Mouse (Mus musculus): ENCODE measurements at regions not wholly inside any gene's neighbourhood (a gene's known extent, or its start where the extent isn't known, plus 50 kb on each side); places are given as distances from the start of the nearest gene placed in this dataset.

GRCm38 (mm10) chr14:46706462-46706861 is 53.9 kb upstream of the Cdkn3 start:
- no peak for DNase-seq (ENCODE audit: low read depth)

- DNase-seq (ENCODE audit: low read depth), result no peak
Observed at GRCm38 (mm10) chr14:46704316-46704751, 56.0 kb upstream of the Cdkn3 start.

GRCm38 (mm10) chr14:46702669-46703435 is 57.5 kb upstream of the Cdkn3 start:
- DNase-seq (ENCODE audit: low read depth), result peak; percentile 31

- no peak for DNase-seq (ENCODE audit: low read depth)
Observed at GRCm38 (mm10) chr14:46692571-46692970, 67.8 kb upstream of the Cdkn3 start.

GRCm38 (mm10) chr14:46692067-46692466 is 68.3 kb upstream of the Cdkn3 start:
- DNase-seq (ENCODE audit: low read depth), result no peak

GRCm38 (mm10) chr14:46682728-46683127 is 77.6 kb upstream of the Cdkn3 start:
- DNase-seq (ENCODE audit: low read depth), result no peak

- no peak for DNase-seq (ENCODE audit: low read depth)
Observed at GRCm38 (mm10) chr14:46678935-46679334, 81.4 kb upstream of the Cdkn3 start.

- no peak for DNase-seq (ENCODE audit: low read depth)
Observed at GRCm38 (mm10) chr14:46671482-46672225, 88.7 kb upstream of the Cdkn3 start.

- DNase-seq (ENCODE audit: low read depth), result no peak
Observed at GRCm38 (mm10) chr14:46671062-46671461, 89.3 kb upstream of the Cdkn3 start.

GRCm38 (mm10) chr14:46670221-46671046 is 89.9 kb upstream of the Cdkn3 start:
- DNase-seq (ENCODE audit: low read depth), result no peak

- DNase-seq (ENCODE audit: low read depth), result no peak
Observed at GRCm38 (mm10) chr14:46668275-46668674, 92.1 kb upstream of the Cdkn3 start.

GRCm38 (mm10) chr14:46664305-46664704 is 96.0 kb upstream of the Cdkn3 start:
- no peak for DNase-seq (ENCODE audit: low read depth)

- DNase-seq (ENCODE audit: low read depth), result no peak
Observed at GRCm38 (mm10) chr14:46663529-46663928, 96.8 kb upstream of the Cdkn3 start.

- DNase-seq (ENCODE audit: low read depth), result no peak
Observed at GRCm38 (mm10) chr14:46661792-46662545, 98.4 kb upstream of the Cdkn3 start.

GRCm38 (mm10) chr14:46661118-46661791 is 99.1 kb upstream of the Cdkn3 start:
- no peak for DNase-seq (ENCODE audit: low read depth)

- DNase-seq (ENCODE audit: low read depth), result no peak
Observed at GRCm38 (mm10) chr14:46659365-46659764, 101.0 kb upstream of the Cdkn3 start.

- no peak for DNase-seq (ENCODE audit: low read depth)
Observed at GRCm38 (mm10) chr14:46656249-46656648, 104.1 kb upstream of the Cdkn3 start.

GRCm38 (mm10) chr14:46647319-46647974 is 112.9 kb upstream of the Cdkn3 start:
- DNase-seq (ENCODE audit: low read depth), result no peak

- DNase-seq (ENCODE audit: low read depth), result no peak
Observed at GRCm38 (mm10) chr14:46646673-46647318, 113.5 kb upstream of the Cdkn3 start.

Data from induced T-regulatory cell, adult 2 months (primary cell).